ENCODE assay signal across 8 mouse cellular contexts in the genomic region with DNA sequence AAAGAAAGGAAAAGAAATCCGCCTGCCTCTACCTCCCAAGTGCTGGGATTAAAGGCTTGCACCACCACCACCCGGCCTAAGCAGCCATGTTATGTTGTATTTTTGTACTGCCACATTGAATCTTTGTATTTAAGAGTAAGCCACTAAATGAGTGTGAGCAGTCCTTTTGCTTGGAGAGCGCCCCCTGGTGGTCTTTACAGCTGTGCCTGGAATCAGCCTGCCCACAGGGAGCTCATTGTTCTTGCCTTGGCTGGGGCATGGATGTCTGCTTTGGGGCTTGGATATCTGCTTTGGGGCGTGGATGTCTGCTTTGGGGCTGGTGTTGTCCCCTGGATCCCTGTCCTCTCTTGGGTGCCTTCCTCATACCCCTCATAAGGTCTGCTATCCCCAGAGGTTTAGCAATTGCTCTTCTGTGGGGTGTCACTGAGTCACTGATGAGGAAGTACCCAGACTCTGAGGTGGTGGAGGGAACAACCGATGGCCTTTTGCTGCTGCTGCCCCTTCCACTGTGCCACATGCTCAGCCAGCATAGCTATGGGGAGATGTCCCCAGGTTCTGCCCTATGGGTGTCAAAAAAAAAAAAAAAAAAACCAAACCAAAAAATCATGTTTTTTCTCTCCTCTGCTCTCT. TPM values are rescaled to one million over a fixed set of nuclear protein-coding genes. Genes with fewer than 3 reads are reported as not detected.
A peak's percentile ranks its signal among the peaks of the same experiment; 100 is the strongest.
DNase-seq lines count a peak whose midpoint lies in the region; ATAC-seq and TF ChIP-seq lines count a peak whose summit lies in the region.

No protein-coding gene starts in this region.

- TF ChIP-seq CTCF in liver, postnatal 0 days (IDR thresholded peaks at IDR 0.05; ENCODE audit: low read depth) = peak; percentile 88

- no peak for TF ChIP-seq EP300 in liver, postnatal 0 days (IDR thresholded peaks at IDR 0.05; ENCODE audit: low read depth)

- ATAC-seq in liver, postnatal 0 days = no peak

- 31% methylated on average over 5 of the region's 5 CpGs for WGBS in liver, postnatal 0 days (ENCODE audit: insufficient replicate concordance)

- no peak overlapping the region for H3K9ac ChIP-seq in liver, postnatal 0 days (replicated peaks)

- no peak overlapping the region for H3K4me2 ChIP-seq in liver, postnatal 0 days (ENCODE audit: low read depth, low read length)

- H3K4me3 ChIP-seq in liver, postnatal 0 days (ENCODE audit: low read depth, low read length) = no peak overlapping the region

- 0 out of 2 replicates have a peak, but pooled peaks cover 3% of the 10 kb centered on the region for H3K4me1 ChIP-seq in liver, postnatal 0 days (ENCODE audit: insufficient read depth)

- no peaks in the 10 kb centered on the region for H3K27me3 ChIP-seq in liver, postnatal 0 days (ENCODE audit: insufficient read depth, low read length)

- H3K36me3 ChIP-seq in liver, postnatal 0 days (replicated peaks; ENCODE audit: insufficient read depth, low read length) = peaks cover 21% of the 10 kb centered on the region

- no peaks in the 10 kb centered on the region for H3K9me3 ChIP-seq in liver, postnatal 0 days (ENCODE audit: low read length)

- DNase-seq in urinary bladder, adult 18-20 months (ENCODE audit: low spot score in 2 of 2) = peak; percentile 23 to 59
- DNase-seq in urinary bladder, postnatal 10 days (ENCODE audit: low spot score) = no peak
- peak; percentile 59 for DNase-seq in c-Kit-positive CD71-positive TER-119-positive erythroid progenitor cells, embryonic 14.5 days (ENCODE audit: low spot score)
- DNase-seq in frontal cortex, postnatal 25 days (ENCODE audit: low spot score in 2 of 2) = peak; percentile 61
- DNase-seq in kidney, postnatal 10 days = peak; percentile 88
- DNase-seq in liver, postnatal 0 days = peak; percentile 82
- peak; percentile 76 to 81 for DNase-seq in right cerebral cortex, adult 2 months (ENCODE audit: low spot score in 2 of 2)
- DNase-seq in urinary bladder, postnatal 36 days (ENCODE audit: low spot score in 2 of 2) = peak; percentile 52 to 71

- H3K27ac ChIP-seq in liver, postnatal 0 days (ENCODE audit: low read depth) = no peak overlapping the region

RNA-seq across cellular contexts. Expression of gene Pde9a, which starts 41.7 kb away (rescaled TPM):
- 5.7 and 7.6 TPM in 2 replicates for polyA plus RNA-seq in liver, postnatal 0 days (2015; fragmentation: Nextera tagmentation; extraction: Ambion mirVana)

RNA-seq across cellular contexts. Expression of gene Slc37a1, which starts 57.7 kb away (rescaled TPM):
- 4.3 and 4.5 TPM in 2 replicates for polyA plus RNA-seq in liver, postnatal 0 days (2015; fragmentation: Nextera tagmentation; extraction: Ambion mirVana)
